Mouse (Mus musculus): Measurements from ENCODE around the gene Ddx23. TPM values are rescaled to one million over a fixed set of nuclear protein-coding genes. Genes with fewer than 3 reads are reported as not detected.

Ddx23 gene
- polyA plus RNA-seq, 1 experiment from 2014 or later, result 15.6 TPM

DNA sequence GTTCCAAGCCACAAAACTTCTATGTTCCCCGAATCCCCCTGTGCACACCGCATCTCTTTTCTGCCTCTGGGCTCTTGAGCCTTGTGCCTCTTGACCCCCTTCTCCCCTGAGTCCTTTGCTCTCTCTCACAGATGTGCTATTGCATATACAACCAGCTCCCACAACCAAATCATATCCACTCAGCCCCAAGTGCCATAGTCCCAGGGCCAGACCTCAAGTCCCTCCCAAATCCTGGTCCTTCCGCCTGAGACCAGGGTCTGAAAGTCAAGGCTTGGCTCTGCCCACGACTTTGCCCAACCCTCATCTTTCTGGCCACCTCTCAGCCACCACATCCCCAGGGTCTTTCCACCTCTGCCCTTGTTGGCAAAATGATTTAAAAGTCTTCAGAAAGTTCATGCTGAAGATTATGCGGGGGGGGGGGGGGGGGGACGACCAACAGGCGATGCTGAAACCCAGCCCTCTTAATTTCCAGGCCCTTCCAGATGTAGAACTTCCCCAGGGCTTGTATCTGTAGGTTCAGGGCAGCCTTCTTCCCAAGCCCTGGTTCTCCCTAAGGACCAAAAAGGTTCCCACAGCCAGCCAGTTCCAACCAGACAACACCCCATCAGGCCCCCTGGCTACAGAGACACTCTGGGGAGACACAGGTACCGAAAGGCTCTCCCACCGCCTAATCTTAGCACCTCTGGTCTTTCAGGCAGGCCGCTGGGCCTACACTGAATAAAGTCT is 54.5 kb downstream of the Ddx23 start:
- peak overlapping the region; percentile 98 for H3K27ac ChIP-seq
- 8% methylated on average over 10 of the region's 10 CpGs for WGBS
- H3K9me3 ChIP-seq, result no peaks in the 10 kb centered on the region
- peak overlapping the region; percentile 89 for H3K4me3 ChIP-seq
- no peak for DNase-seq (ENCODE audit: low spot score)
- peaks cover 25% of the 10 kb centered on the region for H3K36me3 ChIP-seq
- peaks cover 57% of the 10 kb centered on the region for H3K4me1 ChIP-seq
- H3K27me3 ChIP-seq (ENCODE audit: insufficient read depth, poor library complexity, severe bottlenecking), result no peaks in the 10 kb centered on the region

DNA sequence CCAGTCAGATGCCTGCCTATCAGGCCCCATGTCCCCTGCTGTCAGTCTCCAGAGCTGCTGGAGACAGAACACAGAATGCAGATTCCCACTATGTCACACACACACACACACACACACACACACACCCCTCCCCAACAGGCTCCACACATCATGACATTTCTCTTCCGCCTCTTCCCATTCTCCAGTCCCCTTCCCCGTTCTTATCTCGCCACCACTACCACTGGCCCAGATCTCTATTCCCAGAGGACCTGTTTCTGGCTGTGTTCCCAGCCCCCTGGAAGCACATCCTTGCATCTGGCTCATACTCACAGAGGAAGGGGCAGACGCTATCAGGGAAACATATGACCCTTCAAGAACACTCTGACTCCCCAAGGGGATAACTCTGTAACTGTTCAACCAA is 55.1 kb downstream of the Ddx23 start:
- Histone ChIP-seq H3K9me3 (no peaks in the 10 kb centered on the region), H3K27ac (peak overlapping the region; percentile 98), H3K4me3 (peak overlapping the region; percentile 89), H3K4me1 (peaks cover 64% of the 10 kb centered on the region), H3K27me3 (ENCODE audit: insufficient read depth, poor library complexity, severe bottlenecking) (no peaks in the 10 kb centered on the region), H3K36me3 (peaks cover 31% of the 10 kb centered on the region)
- WGBS, result under 1% methylated on average over 4 of the region's 4 CpGs
- peak; percentile 94 for DNase-seq (ENCODE audit: low spot score)

DNA sequence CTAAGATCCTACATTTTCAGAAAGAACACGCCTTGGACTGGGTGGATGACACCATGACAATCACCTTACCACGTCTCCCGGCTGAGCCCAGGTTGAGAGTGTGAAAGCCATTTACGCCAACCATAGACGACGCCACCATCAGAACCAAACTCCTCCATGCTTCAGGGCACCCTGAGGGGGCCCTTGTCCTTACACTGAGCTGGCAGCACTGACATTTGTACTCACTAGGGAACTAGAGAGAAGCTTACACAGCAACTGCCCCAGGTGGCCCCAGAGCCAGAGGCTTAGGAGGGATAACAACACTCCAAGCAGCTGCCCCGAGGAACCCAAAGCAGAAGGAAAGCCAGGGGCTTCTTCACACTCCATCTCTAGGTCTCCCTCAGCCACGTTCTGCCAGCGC is 56.0 kb downstream of the Ddx23 start:
- Histone ChIP-seq H3K4me3 (peak overlapping the region; percentile 89), H3K4me1 (peaks cover 72% of the 10 kb centered on the region), H3K27ac (peak overlapping the region; percentile 98), H3K36me3 (peaks cover 34% of the 10 kb centered on the region), H3K9me3 (no peaks in the 10 kb centered on the region), H3K27me3 (ENCODE audit: insufficient read depth, poor library complexity, severe bottlenecking) (no peaks in the 10 kb centered on the region)
- 38% methylated on average over 9 of the region's 9 CpGs for WGBS
- DNase-seq (ENCODE audit: low spot score), result no peak

DNA sequence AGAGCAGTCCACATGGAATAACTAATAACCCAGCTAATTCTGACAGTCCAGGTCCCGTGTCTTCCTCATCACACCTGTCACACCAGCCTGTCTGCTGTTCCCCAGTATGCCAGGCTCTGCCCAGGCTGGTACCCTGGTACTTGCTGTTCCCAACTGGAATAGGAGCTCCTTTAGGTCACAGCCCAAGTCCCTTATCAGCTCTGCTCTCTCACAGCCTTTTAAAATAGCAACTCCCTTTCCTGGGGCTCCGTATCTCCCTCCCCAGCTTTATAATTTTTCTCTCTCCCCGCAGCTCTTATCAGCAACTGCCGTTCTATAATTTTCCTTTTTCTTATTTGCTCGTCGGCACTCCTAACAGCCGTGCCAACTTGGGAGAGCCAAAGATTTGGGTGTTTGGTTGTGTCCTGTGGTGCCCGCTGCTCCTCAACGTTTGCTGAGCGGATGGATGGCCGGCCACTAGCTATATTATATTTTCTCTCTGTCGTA is 56.6 kb downstream of the Ddx23 start:
- H3K9me3 ChIP-seq, result no peaks in the 10 kb centered on the region
- H3K4me3 ChIP-seq, result peak overlapping the region; percentile 89
- H3K27me3 ChIP-seq (ENCODE audit: insufficient read depth, poor library complexity, severe bottlenecking), result no peaks in the 10 kb centered on the region
- no peak for DNase-seq (ENCODE audit: low spot score)
- H3K36me3 ChIP-seq, result peaks cover 40% of the 10 kb centered on the region
- H3K27ac ChIP-seq, result peak overlapping the region; percentile 98
- WGBS, result 38% methylated on average over 12 of the region's 12 CpGs
- peaks cover 78% of the 10 kb centered on the region for H3K4me1 ChIP-seq

DNA sequence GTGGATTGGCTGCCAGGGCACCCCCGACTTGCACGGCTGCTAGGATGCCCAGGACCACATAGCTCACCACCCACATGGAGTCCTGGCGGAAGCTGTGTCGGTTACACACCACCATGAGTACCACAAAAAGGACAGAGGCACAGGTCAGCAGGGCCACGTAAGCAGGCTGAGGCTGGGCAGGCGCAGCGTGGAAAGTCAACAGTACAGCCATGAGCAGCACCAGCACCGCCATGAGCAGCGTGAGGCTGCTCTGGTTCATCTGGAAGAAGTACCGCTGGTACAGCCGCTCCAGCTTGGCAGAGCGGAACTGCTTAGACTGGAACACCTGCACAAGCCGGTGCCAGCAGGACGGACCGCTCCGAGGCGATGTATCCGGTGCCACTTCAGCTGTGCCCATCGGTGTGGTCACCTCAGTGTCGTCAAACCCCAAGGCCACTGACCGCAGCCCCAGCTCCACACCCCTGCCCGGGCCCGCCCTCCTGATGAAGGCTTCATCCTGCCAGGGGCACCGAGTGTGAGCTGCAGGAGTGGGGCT is 58.6 kb downstream of the Ddx23 start:
- Histone ChIP-seq H3K27ac (peak overlapping the region; percentile 98), H3K4me3 (peak overlapping the region; percentile 89; the same call in 1 of the 2 replicates)
- 89% methylated on average over 24 of the region's 24 CpGs for WGBS

DNA sequence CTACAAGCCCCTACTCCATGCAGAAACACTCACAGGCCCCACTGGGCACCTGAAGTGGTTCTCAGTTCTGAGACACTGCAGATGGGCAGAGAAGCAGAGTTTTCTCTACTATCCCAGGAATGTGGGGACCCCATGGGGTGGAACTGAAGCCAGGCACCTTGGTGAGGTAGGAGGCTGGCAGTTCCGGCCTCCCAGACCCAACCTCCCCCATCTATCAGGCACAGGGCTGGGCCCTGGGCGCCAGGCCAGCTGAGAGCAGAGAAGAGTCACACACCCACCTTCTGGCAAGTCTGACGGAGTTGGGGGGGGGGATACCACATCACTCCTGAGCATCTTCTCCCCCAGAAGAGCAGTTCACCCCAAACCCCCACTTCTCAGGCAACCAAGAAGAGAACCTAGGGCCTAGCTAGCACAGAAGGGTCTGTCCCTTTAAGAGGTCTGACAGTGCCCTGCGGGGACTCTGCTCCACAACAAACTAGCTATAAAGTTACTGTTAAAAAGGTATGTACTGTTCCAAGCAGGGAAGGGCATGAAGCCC is 59.7 kb downstream of the Ddx23 start:
- Histone ChIP-seq H3K27ac (peak overlapping the region; percentile 98), H3K4me3 (peak overlapping the region; percentile 52), H3K4me1 (peaks cover 85% of the 10 kb centered on the region), H3K9me3 (no peaks in the 10 kb centered on the region), H3K27me3 (ENCODE audit: insufficient read depth, poor library complexity, severe bottlenecking) (no peaks in the 10 kb centered on the region), H3K36me3 (peaks cover 71% of the 10 kb centered on the region)
- 25% methylated on average over 4 of the region's 4 CpGs for WGBS
- DNase-seq (ENCODE audit: low spot score), result no peak

More for the DNA sequence above, 58.6 kb downstream of the Ddx23 start:
- Histone ChIP-seq H3K36me3 (peaks cover 60% of the 10 kb centered on the region), H3K9me3 (no peaks in the 10 kb centered on the region), H3K4me1 (peaks cover 88% of the 10 kb centered on the region), H3K27me3 (ENCODE audit: insufficient read depth, poor library complexity, severe bottlenecking) (no peaks in the 10 kb centered on the region)
- no peak for DNase-seq (ENCODE audit: low spot score)

DNA sequence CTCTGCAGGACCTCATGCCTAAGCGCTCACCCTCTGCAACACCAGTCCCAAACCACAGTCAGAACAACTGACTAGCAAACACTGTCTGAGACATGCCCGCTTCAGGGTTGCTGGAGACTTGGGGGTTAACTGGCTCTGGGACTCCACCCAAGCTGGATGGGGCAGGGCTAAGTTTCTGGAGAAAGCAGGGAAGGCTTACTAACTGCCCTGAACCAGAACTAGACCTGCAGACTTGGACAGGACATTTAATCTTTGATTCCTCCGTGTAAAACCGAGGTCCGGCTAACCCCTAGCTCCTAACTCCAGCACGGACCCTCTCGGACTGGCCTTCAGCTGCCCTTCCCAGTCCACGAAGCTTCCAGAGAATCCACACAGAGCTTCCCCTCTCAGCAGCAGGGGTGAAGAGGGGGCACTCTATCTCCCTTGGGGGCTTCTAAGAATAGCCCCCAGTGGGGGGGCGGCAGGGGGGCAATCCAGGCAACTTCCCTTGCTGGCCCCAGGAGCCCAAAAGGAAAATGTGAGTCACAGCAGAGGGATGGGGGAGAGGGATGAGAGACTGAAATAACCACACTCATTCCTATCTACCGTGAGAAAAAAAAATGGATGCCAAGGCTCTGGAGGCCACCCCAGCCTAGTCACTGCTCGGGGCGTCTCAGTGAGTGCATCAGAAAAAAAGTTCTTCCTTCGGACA is 60.4 kb downstream of the Ddx23 start:
- Histone ChIP-seq H3K4me1 (peaks cover 79% of the 10 kb centered on the region), H3K36me3 (peaks cover 78% of the 10 kb centered on the region), H3K4me3 (peak overlapping the region; percentile 52), H3K9me3 (no peaks in the 10 kb centered on the region), H3K27me3 (ENCODE audit: insufficient read depth, poor library complexity, severe bottlenecking) (no peaks in the 10 kb centered on the region), H3K27ac (peak overlapping the region; percentile 98)
- WGBS, result 21% methylated on average over 13 of the region's 13 CpGs
- DNase-seq (ENCODE audit: low spot score), result peak; percentile 90

DNA sequence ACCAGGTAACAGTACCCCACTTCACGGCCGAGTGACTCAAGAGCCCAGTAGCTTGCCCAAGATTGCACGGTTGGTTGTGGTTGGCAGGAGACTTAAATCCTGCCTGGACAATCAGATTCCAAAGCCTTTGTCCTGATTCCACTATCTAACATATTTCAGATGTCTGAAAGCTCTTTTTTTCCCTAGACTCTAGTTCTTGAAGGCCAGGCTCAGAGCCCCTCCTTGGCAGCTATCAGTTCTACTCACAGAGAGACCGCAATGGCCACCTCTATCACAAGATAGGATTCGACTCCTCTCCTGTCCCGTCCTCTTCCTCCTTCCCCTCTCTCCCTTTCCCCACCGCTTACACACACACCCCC is 60.9 kb downstream of the Ddx23 start:
- no peak for DNase-seq (ENCODE audit: low spot score)
- 35% methylated on average over 7 of the region's 7 CpGs for WGBS
- Histone ChIP-seq H3K36me3 (peaks cover 83% of the 10 kb centered on the region), H3K4me3 (peak overlapping the region; percentile 52), H3K9me3 (no peaks in the 10 kb centered on the region), H3K4me1 (peaks cover 73% of the 10 kb centered on the region), H3K27me3 (ENCODE audit: insufficient read depth, poor library complexity, severe bottlenecking) (no peaks in the 10 kb centered on the region), H3K27ac (peak overlapping the region; percentile 98)

DNA sequence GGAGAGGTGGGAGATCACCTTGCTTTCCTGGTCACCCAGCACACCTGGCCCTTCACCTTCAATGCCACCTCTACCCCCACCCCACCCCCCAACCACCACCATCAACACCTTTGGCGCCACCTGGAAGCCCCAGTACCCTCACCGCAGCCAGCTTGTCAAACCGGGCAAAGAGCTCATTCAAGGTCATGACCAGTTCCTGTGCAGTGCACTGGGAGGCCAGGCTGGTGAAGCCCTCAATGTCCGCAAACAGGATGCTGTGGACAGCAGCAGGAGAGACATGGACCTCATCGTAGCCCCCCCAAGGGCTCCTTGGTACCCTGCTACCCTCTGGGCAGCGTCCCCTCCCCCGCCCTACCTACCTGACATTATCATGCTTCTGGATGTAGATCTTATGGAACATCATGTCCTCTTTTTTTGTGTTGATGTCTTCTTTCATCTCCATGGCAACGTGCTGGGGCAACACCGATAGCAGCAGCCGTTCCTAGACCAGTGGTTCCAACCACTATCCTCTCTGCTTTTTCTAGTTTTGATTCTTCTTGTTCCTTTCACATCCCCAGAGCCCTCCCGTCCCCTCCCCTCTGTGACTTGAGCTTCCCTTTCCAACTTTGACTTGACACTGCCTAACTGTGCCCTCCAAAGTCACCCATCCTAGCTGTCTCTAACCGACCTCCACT is 62.5 kb downstream of the Ddx23 start:
- H3K36me3 ChIP-seq, result peaks cover 94% of the 10 kb centered on the region
- H3K4me1 ChIP-seq, result peaks cover 57% of the 10 kb centered on the region
- no peak overlapping the region for H3K4me3 ChIP-seq
- no peak for DNase-seq (ENCODE audit: low spot score)
- WGBS, result 82% methylated on average over 12 of the region's 12 CpGs
- H3K27ac ChIP-seq, result peak overlapping the region; percentile 98; the same call in 1 of the 2 replicates
- no peaks in the 10 kb centered on the region for H3K9me3 ChIP-seq
- H3K27me3 ChIP-seq (ENCODE audit: insufficient read depth, poor library complexity, severe bottlenecking), result no peaks in the 10 kb centered on the region

DNA sequence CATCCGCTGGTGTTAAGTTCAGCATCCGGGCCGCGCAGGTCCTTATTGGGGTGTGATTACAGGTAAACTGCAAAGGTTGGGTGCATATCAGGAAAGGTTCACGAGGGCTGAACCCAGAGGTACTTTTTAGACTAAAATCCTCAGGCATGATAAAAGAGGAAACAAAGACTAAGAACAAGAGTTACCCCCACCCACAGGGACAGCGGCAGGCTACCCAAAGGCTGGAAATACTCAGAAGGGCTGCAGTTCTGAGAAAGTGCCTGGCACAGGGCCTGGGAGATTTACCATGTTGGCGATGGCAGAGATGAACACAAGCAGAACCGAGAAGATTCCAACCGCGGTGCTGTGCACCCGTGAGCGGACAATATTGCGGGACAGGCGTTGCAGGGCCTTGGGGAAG is 66.1 kb downstream of the Ddx23 start:
- 93% methylated on average over 14 of the region's 14 CpGs for WGBS
- Histone ChIP-seq H3K4me3 (no peak overlapping the region), H3K4me1 (peaks cover 27% of the 10 kb centered on the region), H3K27me3 (ENCODE audit: insufficient read depth, poor library complexity, severe bottlenecking) (no peaks in the 10 kb centered on the region), H3K9me3 (no peaks in the 10 kb centered on the region), H3K36me3 (peaks cover 100% of the 10 kb centered on the region), H3K27ac (no peak overlapping the region)
- DNase-seq (ENCODE audit: low spot score), result no peak
